Mouse (Mus musculus): Measurements from ENCODE around the gene Cdc20b. TPM values are rescaled to one million over a fixed set of nuclear protein-coding genes. Genes with fewer than 3 reads are reported as not detected.

Cdc20b gene
- polyA plus RNA-seq, 1 experiment = 0.05 TPM

GRCm38 (mm10) chr13:113022467-113022866 lies 12.4 kb upstream of the Cdc20b start:
- DNase-seq (ENCODE audit: low read depth, low spot score) = no peak
- WGBS = 52% methylated on average over 8 of the region's 8 CpGs

- 55% methylated on average over 17 of the region's 17 CpGs for WGBS
- no peak for DNase-seq (ENCODE audit: low read depth, low spot score)
Observed at GRCm38 (mm10) chr13:113023274-113024143, 11.4 kb upstream of the Cdc20b start.

GRCm38 (mm10) chr13:113031351-113031750 lies 3.6 kb upstream of the Cdc20b start:
- no peak for DNase-seq (ENCODE audit: low read depth, low spot score)
- WGBS = 2% methylated on average over 7 of the region's 7 CpGs

- 2% methylated on average over 40 of the region's 40 CpGs for WGBS
- DNase-seq (ENCODE audit: low read depth, low spot score) = no peak
Observed at GRCm38 (mm10) chr13:113031792-113032571, 2.9 kb upstream of the Cdc20b start.

- no peak for DNase-seq (ENCODE audit: low read depth, low spot score)
Observed at GRCm38 (mm10) chr13:113032831-113033230, 2.1 kb upstream of the Cdc20b start.

GRCm38 (mm10) chr13:113034271-113034886 lies 532 bp upstream of the Cdc20b start:
- WGBS = 13% methylated on average over 11 of the region's 11 CpGs
- no peak for DNase-seq (ENCODE audit: low read depth, low spot score)

GRCm38 (mm10) chr13:113035852-113036251 lies 941 bp downstream of the Cdc20b start:
- peak; percentile 90 for DNase-seq (ENCODE audit: low read depth, low spot score)

GRCm38 (mm10) chr13:113044876-113045275 lies 10.0 kb downstream of the Cdc20b start:
- WGBS = 49% methylated on average over 3 of the region's 3 CpGs

More at GRCm38 (mm10) chr13:113035852-113036251, 941 bp downstream of the Cdc20b start:
- WGBS = under 1% methylated on average over 4 of the region's 4 CpGs

GRCm38 (mm10) chr13:113045458-113046110 lies 10.7 kb downstream of the Cdc20b start:
- DNase-seq (ENCODE audit: low read depth, low spot score) = no peak
- 31% methylated on average over 18 of the region's 18 CpGs for WGBS

More at GRCm38 (mm10) chr13:113044876-113045275, 10.0 kb downstream of the Cdc20b start:
- DNase-seq (ENCODE audit: low read depth, low spot score) = no peak

GRCm38 (mm10) chr13:113046211-113046883 lies 11.4 kb downstream of the Cdc20b start, which contains the start of gene Gpx8:
Gene Gpx8 (minus strand): TSS chr13:113046410.
- DNase-seq (ENCODE audit: low read depth, low spot score) = no peak
- 5% methylated on average over 21 of the region's 21 CpGs for WGBS

- no peak for DNase-seq (ENCODE audit: low read depth, low spot score)
Observed at GRCm38 (mm10) chr13:113047018-113047417, 12.1 kb downstream of the Cdc20b start.

- WGBS = 69% methylated on average over 3 of the region's 3 CpGs
- no peak for DNase-seq (ENCODE audit: low read depth, low spot score)
Observed at GRCm38 (mm10) chr13:113047647-113048046, 12.7 kb downstream of the Cdc20b start.

GRCm38 (mm10) chr13:113054230-113054629 lies 19.3 kb downstream of the Cdc20b start:
- 85% methylated on average over 8 of the region's 8 CpGs for WGBS
- no peak for DNase-seq (ENCODE audit: low read depth, low spot score)

- no peak for DNase-seq (ENCODE audit: low read depth, low spot score)
- WGBS = 42% methylated on average over 8 of the region's 8 CpGs
Observed at GRCm38 (mm10) chr13:113055826-113056225, 20.9 kb downstream of the Cdc20b start.

GRCm38 (mm10) chr13:113061746-113062145 lies 26.8 kb downstream of the Cdc20b start:
- DNase-seq (ENCODE audit: low read depth, low spot score) = no peak
- WGBS = 83% methylated on average over 6 of the region's 6 CpGs

GRCm38 (mm10) chr13:113064542-113064941 lies 29.6 kb downstream of the Cdc20b start:
- no peak for DNase-seq (ENCODE audit: low read depth, low spot score)
- 86% methylated on average over 9 of the region's 9 CpGs for WGBS

GRCm38 (mm10) chr13:113079021-113079420 lies 44.1 kb downstream of the Cdc20b start:
- DNase-seq (ENCODE audit: low read depth, low spot score) = no peak
- WGBS = 84% methylated on average over 9 of the region's 9 CpGs

- 67% methylated on average over 1 of the region's 1 CpGs for WGBS
- no peak for DNase-seq (ENCODE audit: low read depth, low spot score)
Observed at GRCm38 (mm10) chr13:113082101-113082500, 47.2 kb downstream of the Cdc20b start.

- DNase-seq (ENCODE audit: low read depth, low spot score) = no peak
- 63% methylated on average over 5 of the region's 5 CpGs for WGBS
Observed at GRCm38 (mm10) chr13:113084732-113085131, 49.8 kb downstream of the Cdc20b start.

Data from large intestine, adult 2 months (tissue).